Mouse (Mus musculus): ENCODE data around the gene Midn. TPM values are rescaled to one million over a fixed set of nuclear protein-coding genes. Genes with fewer than 3 reads are reported as not detected.

Gene Midn
- 2.8 TPM for polyA plus RNA-seq (2017; shearing (Covaris generic))

GRCm38 (mm10) chr10:80147719-80148601, at the start of gene Midn:
Gene Midn (plus strand): TSS chr10:80148272.

GRCm38 (mm10) chr10:80105460-80105859, 42.6 kb upstream of the Midn start, which contains the start of gene Sbno2:
Gene Sbno2 (minus strand): TSS chr10:80105571.

GRCm38 (mm10) chr10:80115290-80115943, 32.7 kb upstream of the Midn start, which contains the start of gene Stk11:
Gene Stk11 (plus strand): TSS chr10:80115803.

GRCm38 (mm10) chr10:80138553-80139438, 9.3 kb upstream of the Midn start, which contains the start of gene Atp5d:
Gene Atp5d (plus strand): TSS chr10:80138632.

GRCm38 (mm10) chr10:80140666-80141035, 7.4 kb upstream of the Midn start, which contains the start of gene Cbarp:
Gene Cbarp (minus strand): TSS chr10:80140835.

GRCm38 (mm10) chr10:80165392-80166128, 17.5 kb downstream of the Midn start, which contains the start of gene Cirbp:
Gene Cirbp (plus strand): TSS chr10:80165985.

GRCm38 (mm10) chr10:80172527-80173292, 24.6 kb downstream of the Midn start, which contains the start of gene 1600002K03Rik:
Gene 1600002K03Rik (plus strand): TSS chr10:80172944.

GRCm38 (mm10) chr10:80179068-80180051, 31.3 kb downstream of the Midn start, which contains the start of gene Efna2:
Gene Efna2 (plus strand): TSS chr10:80179482.

Other genes starting within 250 kb of the Midn start
- gene Med16, start 239.3 kb upstream of the Midn start, polyA plus RNA-seq (2017; shearing (Covaris generic)): 36.7 TPM
- 16.0 TPM for gene Gm26602, start 237.4 kb upstream of the Midn start, polyA plus RNA-seq (2017; shearing (Covaris generic))
- gene Kiss1r, start 231.3 kb upstream of the Midn start, polyA plus RNA-seq (2017; shearing (Covaris generic)): 0.34 TPM
- 135 TPM for gene R3hdm4, start 227.1 kb upstream of the Midn start, polyA plus RNA-seq (2017; shearing (Covaris generic))
- gene Arid3a, start 221.2 kb upstream of the Midn start, polyA plus RNA-seq (2017; shearing (Covaris generic)): 4.1 TPM
- 75.5 TPM for gene Wdr18, start 188.1 kb upstream of the Midn start, polyA plus RNA-seq (2017; shearing (Covaris generic))
- not detected for gene Grin3b, start 177.6 kb upstream of the Midn start, polyA plus RNA-seq (2017; shearing (Covaris generic))
- gene Tmem259, start 163.9 kb upstream of the Midn start, polyA plus RNA-seq (2017; shearing (Covaris generic)): 31.5 TPM
- gene Cnn2, start 159.7 kb upstream of the Midn start, polyA plus RNA-seq (2017; shearing (Covaris generic)): 595 TPM
- gene Abca7, start 151.8 kb upstream of the Midn start, polyA plus RNA-seq (2017; shearing (Covaris generic)): 64.3 TPM
- gene Arhgap45, start 131.6 kb upstream of the Midn start, polyA plus RNA-seq (2017; shearing (Covaris generic)): 1,026 TPM
- 108 TPM for gene Polr2e, start 108.5 kb upstream of the Midn start, polyA plus RNA-seq (2017; shearing (Covaris generic))
- gene Gpx4, start 101.1 kb upstream of the Midn start, polyA plus RNA-seq (2017; shearing (Covaris generic)): 302 TPM
- gene Sbno2, start 42.7 kb upstream of the Midn start, polyA plus RNA-seq (2017; shearing (Covaris generic)): 74.3 TPM
- 60.7 TPM for gene Stk11, start 32.5 kb upstream of the Midn start, polyA plus RNA-seq (2017; shearing (Covaris generic))
- 311 TPM for gene Atp5d, start 9.6 kb upstream of the Midn start, polyA plus RNA-seq (2017; shearing (Covaris generic))
- gene Cbarp, start 7.4 kb upstream of the Midn start, polyA plus RNA-seq (2017; shearing (Covaris generic)): 7.2 TPM
- gene Cirbp, start 17.7 kb downstream of the Midn start, polyA plus RNA-seq (2017; shearing (Covaris generic)): 325 TPM
- gene 1600002K03Rik, start 24.7 kb downstream of the Midn start, polyA plus RNA-seq (2017; shearing (Covaris generic)): 19.5 TPM
- 0.32 TPM for gene Efna2, start 31.2 kb downstream of the Midn start, polyA plus RNA-seq (2017; shearing (Covaris generic))
- 106 TPM for gene Mum1, start 78.2 kb downstream of the Midn start, polyA plus RNA-seq (2017; shearing (Covaris generic))
- gene Ndufs7, start 100.8 kb downstream of the Midn start, polyA plus RNA-seq (2017; shearing (Covaris generic)): 171 TPM
- gene Gamt, start 112.7 kb downstream of the Midn start, polyA plus RNA-seq (2017; shearing (Covaris generic)): not detected
- gene Dazap1, start 113.2 kb downstream of the Midn start, polyA plus RNA-seq (2017; shearing (Covaris generic)): 91.1 TPM
- gene Rps15, start 144.2 kb downstream of the Midn start, polyA plus RNA-seq (2017; shearing (Covaris generic)): 1,047 TPM
- gene Apc2, start 147.7 kb downstream of the Midn start, polyA plus RNA-seq (2017; shearing (Covaris generic)): 0.06 TPM
- 30.5 TPM for gene 2310011J03Rik, start 172.3 kb downstream of the Midn start, polyA plus RNA-seq (2017; shearing (Covaris generic))
- gene Pcsk4, start 181.2 kb downstream of the Midn start, polyA plus RNA-seq (2017; shearing (Covaris generic)): 8.1 TPM
- gene Reep6, start 181.7 kb downstream of the Midn start, polyA plus RNA-seq (2017; shearing (Covaris generic)): not detected
- not detected for gene Adamtsl5, start 200.1 kb downstream of the Midn start, polyA plus RNA-seq (2017; shearing (Covaris generic))
- not detected for gene Plk5, start 208.2 kb downstream of the Midn start, polyA plus RNA-seq (2017; shearing (Covaris generic))
- gene Mex3d, start 239.4 kb downstream of the Midn start, polyA plus RNA-seq (2017; shearing (Covaris generic)): 10.9 TPM